Mouse (Mus musculus): ENCODE measurements around the gene Rcl1.

DNA sequence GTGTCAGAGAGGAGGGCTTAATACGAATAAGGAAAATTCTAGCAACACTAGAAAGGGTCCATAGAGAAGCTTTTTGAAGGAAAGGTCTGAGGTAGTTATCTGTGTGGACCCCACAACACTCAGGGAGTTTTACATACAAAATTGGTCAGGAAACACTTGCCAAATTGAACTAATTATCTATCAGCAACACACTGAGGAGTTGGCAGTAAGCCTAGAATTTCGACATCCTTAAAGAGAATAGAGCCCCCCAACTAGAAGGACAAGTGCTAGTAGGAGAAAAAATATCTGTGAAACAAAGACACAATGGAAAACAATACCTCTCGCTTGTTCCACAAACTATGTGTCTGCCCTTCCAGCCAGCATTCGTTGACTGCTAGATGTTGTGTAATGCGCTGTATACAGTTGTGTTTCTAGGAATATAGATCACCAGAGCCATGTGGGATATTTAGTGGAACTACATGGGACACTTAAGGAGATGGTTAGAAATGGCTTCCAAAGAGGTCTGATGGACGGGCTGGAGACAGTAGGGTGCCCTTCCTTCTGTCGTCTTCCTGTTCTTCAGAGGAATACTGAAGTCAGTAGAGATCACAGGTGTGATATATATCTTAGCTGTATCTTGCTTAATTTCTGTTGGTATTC is 63.5 kb downstream of the Rcl1 start:
- TF ChIP-seq CTCF (IDR thresholded peaks at IDR 0.05; ENCODE audit: low read depth) (no peak), EP300 (IDR thresholded peaks at IDR 0.05; ENCODE audit: low read depth) (no peak)

Measured in liver, embryonic 14.5 days (tissue).